8 mouse cellular contexts compared by ENCODE assay signal in genomic region chr19:41737657-41738428, GRCm38 (mm10). TPM values are rescaled to one million over a fixed set of nuclear protein-coding genes. Genes with fewer than 3 reads are reported as not detected.
A peak's percentile ranks its signal among the peaks of the same experiment; 100 is the strongest.
DNase-seq lines count a peak whose midpoint lies in the region; ATAC-seq and TF ChIP-seq lines count a peak whose summit lies in the region.

No protein-coding gene starts in this region.

- 0 out of 2 replicates have a peak overlapping the region, but pooled peaks have one; percentile 6 for H3K4me2 ChIP-seq in heart, postnatal 0 days (ENCODE audit: low read depth, low read length)
- H3K4me2 ChIP-seq in embryonic facial prominence, embryonic 13.5 days, result peak overlapping the region; percentile 24
- H3K4me2 ChIP-seq in hindbrain, postnatal 0 days (ENCODE audit: low read depth, low read length), result peak overlapping the region; percentile 44
- H3K4me2 ChIP-seq in liver, embryonic 14.5 days (ENCODE audit: low read depth), result peak overlapping the region; percentile 86

- 0 out of 2 replicates have a peak, but pooled peaks cover 4% of the 10 kb centered on the region for H3K4me1 ChIP-seq in heart, postnatal 0 days (ENCODE audit: control insufficient read depth, insufficient read depth)
- peaks cover 12% of the 10 kb centered on the region for H3K4me1 ChIP-seq in embryonic facial prominence, embryonic 13.5 days
- peaks cover 29% of the 10 kb centered on the region; the same call in 1 of the 2 replicates for H3K4me1 ChIP-seq in hindbrain, postnatal 0 days (ENCODE audit: insufficient read depth, low read length)
- H3K4me1 ChIP-seq in liver, embryonic 14.5 days (replicated peaks; ENCODE audit: control insufficient read depth in 2 of 2, insufficient read depth in 2 of 2, low read length in 1 of 2), result peaks cover 13 to 15% of the 10 kb centered on the region in 2 experiments

- ATAC-seq in heart, postnatal 0 days (ENCODE audit: insufficient read depth, low read depth), result no peak
- no peak for ATAC-seq in embryonic facial prominence, embryonic 13.5 days (ENCODE audit: insufficient number of reproducible peaks, insufficient read depth, low FRiP score, low TSS enrichment, low read depth)
- ATAC-seq in hindbrain, postnatal 0 days, result peak; percentile 54
- ATAC-seq in liver, embryonic 14.5 days (ENCODE audit: insufficient read depth), result peak; percentile 71

- no peak for TF ChIP-seq CTCF in heart, postnatal 0 days (IDR thresholded peaks at IDR 0.05; ENCODE audit: low read depth)
- no peak for TF ChIP-seq CTCF in hindbrain, postnatal 0 days (IDR thresholded peaks at IDR 0.05; ENCODE audit: low read depth)
- no peak for TF ChIP-seq CTCF in liver, embryonic 14.5 days (IDR thresholded peaks at IDR 0.05; ENCODE audit: low read depth)

- TF ChIP-seq EP300 in heart, postnatal 0 days (IDR thresholded peaks at IDR 0.05; ENCODE audit: low read depth), result no peak
- TF ChIP-seq EP300 in liver, embryonic 14.5 days (IDR thresholded peaks at IDR 0.05; ENCODE audit: low read depth), result no peak

- WGBS in heart, postnatal 0 days, result 6% methylated on average over 17 of the region's 18 CpGs
- WGBS in embryonic facial prominence, embryonic 13.5 days, result under 1% methylated on average over 17 of the region's 18 CpGs
- WGBS in hindbrain, postnatal 0 days, result 3% methylated on average over 18 of the region's 18 CpGs
- 5% methylated on average over 18 of the region's 18 CpGs for WGBS in liver, embryonic 14.5 days (ENCODE audit: insufficient replicate concordance)

- H3K27me3 ChIP-seq in heart, postnatal 0 days (ENCODE audit: control insufficient read depth, insufficient read depth, low read length), result peaks cover 66% of the 10 kb centered on the region
- H3K27me3 ChIP-seq in embryonic facial prominence, embryonic 13.5 days, result peaks cover 87% of the 10 kb centered on the region
- peaks cover 9% of the 10 kb centered on the region; the same call in 1 of the 2 replicates for H3K27me3 ChIP-seq in hindbrain, postnatal 0 days (ENCODE audit: insufficient read depth, low read length)
- H3K27me3 ChIP-seq in liver, embryonic 14.5 days (ENCODE audit: control insufficient read depth, insufficient read depth, low read length), result peaks cover 18% of the 10 kb centered on the region

- DNase-seq in heart, postnatal 0 days (ENCODE audit: low spot score), result no peak
- DNase-seq in heart, adult 9 months (ENCODE audit: low spot score in 2 of 2), result no peak
- peak; percentile 86 for DNase-seq in hindbrain, postnatal 0 days (ENCODE audit: low spot score)
- DNase-seq in liver, embryonic 14.5 days (ENCODE audit: low read depth in 3 of 3, low spot score in 3 of 3), result no peak
- DNase-seq in right cerebral cortex, postnatal 4 days, result peak; percentile 67
- no peak for DNase-seq in urinary bladder, postnatal 10 days (ENCODE audit: low spot score)
- DNase-seq in spleen, adult 18-20 months, result no peak

- H3K4me3 ChIP-seq in heart, postnatal 0 days (ENCODE audit: low read depth, low read length), result no peak overlapping the region
- H3K4me3 ChIP-seq in embryonic facial prominence, embryonic 13.5 days, result no peak overlapping the region
- H3K4me3 ChIP-seq in hindbrain, postnatal 0 days (ENCODE audit: low read length), result peak overlapping the region; percentile 13; the same call in 1 of the 2 replicates
- H3K4me3 ChIP-seq in liver, embryonic 14.5 days (ENCODE audit: insufficient read depth in 1 of 2, low read depth in 2 of 2, low read length in 2 of 2), result peak overlapping the region; percentile 47 to 51

- no peaks in the 10 kb centered on the region for H3K9me3 ChIP-seq in heart, postnatal 0 days (replicated peaks; ENCODE audit: control insufficient read depth, low read length)
- H3K9me3 ChIP-seq in embryonic facial prominence, embryonic 13.5 days, result no peaks in the 10 kb centered on the region
- no peaks in the 10 kb centered on the region for H3K9me3 ChIP-seq in hindbrain, postnatal 0 days (ENCODE audit: low read length)
- H3K9me3 ChIP-seq in liver, embryonic 14.5 days (ENCODE audit: control insufficient read depth, low read length), result no peaks in the 10 kb centered on the region

- H3K9ac ChIP-seq in heart, postnatal 0 days (replicated peaks; ENCODE audit: low read depth, low read length), result no peak overlapping the region
- no peak overlapping the region for H3K9ac ChIP-seq in embryonic facial prominence, embryonic 13.5 days
- no peak overlapping the region; the same call in 1 of the 2 replicates for H3K9ac ChIP-seq in hindbrain, postnatal 0 days (replicated peaks; ENCODE audit: low read length)
- H3K9ac ChIP-seq in liver, embryonic 14.5 days (replicated peaks), result peak overlapping the region; percentile 51

- H3K27ac ChIP-seq in heart, postnatal 0 days (ENCODE audit: low read depth), result no peak overlapping the region
- no peak overlapping the region for H3K27ac ChIP-seq in embryonic facial prominence, embryonic 13.5 days
- peak overlapping the region; percentile 17; the same call in 1 of the 2 replicates for H3K27ac ChIP-seq in hindbrain, postnatal 0 days
- peak overlapping the region; percentile 29 for H3K27ac ChIP-seq in liver, embryonic 14.5 days

- no peaks in the 10 kb centered on the region for H3K36me3 ChIP-seq in heart, postnatal 0 days (replicated peaks; ENCODE audit: control insufficient read depth, insufficient read depth, low read length)
- no peaks in the 10 kb centered on the region for H3K36me3 ChIP-seq in embryonic facial prominence, embryonic 13.5 days
- H3K36me3 ChIP-seq in hindbrain, postnatal 0 days (ENCODE audit: insufficient read depth, low read length), result no peaks in the 10 kb centered on the region
- no peaks in the 10 kb centered on the region for H3K36me3 ChIP-seq in liver, embryonic 14.5 days (replicated peaks; ENCODE audit: control insufficient read depth, insufficient read depth, low read depth)

RNA-seq across cellular contexts. Expression of gene Slit1, which starts 5.6 kb away (rescaled TPM):
- 0.61 TPM in 1 of 2 replicates, not detected in the other for total RNA-seq in heart, postnatal 0 days (2014; rRNA removed; ENCODE audit: low replicate concordance)
- polyA plus RNA-seq in heart, postnatal 0 days (2015; fragmentation: Nextera tagmentation; extraction: Ambion mirVana), result 0.10 TPM in 1 of 2 replicates, not detected in the other
- 0.30 and 0.58 TPM in 2 replicates for polyA plus RNA-seq in embryonic facial prominence, embryonic 13.5 days (2015; fragmentation: Nextera tagmentation; extraction: Ambion mirVana)
- 69.2 and 78.5 TPM in 2 replicates for total RNA-seq in hindbrain, postnatal 0 days (2014; rRNA removed)
- polyA plus RNA-seq in hindbrain, postnatal 0 days (2015; fragmentation: Nextera tagmentation; extraction: Ambion mirVana), result 10.8 and 13.3 TPM in 2 replicates
- 0.10 and 0.14 TPM in 2 replicates for polyA plus RNA-seq in liver, embryonic 14.5 days (2012; rRNA removed)
- polyA plus RNA-seq in liver, embryonic 14.5 days (2014; fragmentation: Nextera tagmentation; extraction: Ambion mirVana), result not detected in 2 replicates

Comparison
In these comparisons a context has a peak if more than half of its experiments do, and no peak if none do; other contexts are left out.
1. ATAC-seq: peak in hindbrain, postnatal 0 days (single experiment) and liver, embryonic 14.5 days (single experiment); none in heart, postnatal 0 days (single experiment) and embryonic facial prominence, embryonic 13.5 days (single experiment).
2. DNase-seq: peak in hindbrain, postnatal 0 days (single experiment) and right cerebral cortex, postnatal 4 days (single experiment); none in heart, postnatal 0 days (single experiment), heart, adult 9 months (0 of 2), liver, embryonic 14.5 days (0 of 3), urinary bladder, postnatal 10 days (single experiment) and spleen, adult 18-20 months (0 of 2).
3. H3K27ac ChIP-seq: peak in hindbrain, postnatal 0 days (single experiment) and liver, embryonic 14.5 days (single experiment); none in heart, postnatal 0 days (single experiment) and embryonic facial prominence, embryonic 13.5 days (single experiment).
4. H3K4me2 ChIP-seq: peak in every context shown above with its lines; median percentile 86 in liver, embryonic 14.5 days; 44 in hindbrain, postnatal 0 days; 24 in embryonic facial prominence, embryonic 13.5 days; 6 in heart, postnatal 0 days.
5. H3K4me3 ChIP-seq: peak in hindbrain, postnatal 0 days (single experiment) and liver, embryonic 14.5 days (2 of 2); none in heart, postnatal 0 days (single experiment) and embryonic facial prominence, embryonic 13.5 days (single experiment).